31 mouse cellular contexts compared by ENCODE assay signal in the genomic region with DNA sequence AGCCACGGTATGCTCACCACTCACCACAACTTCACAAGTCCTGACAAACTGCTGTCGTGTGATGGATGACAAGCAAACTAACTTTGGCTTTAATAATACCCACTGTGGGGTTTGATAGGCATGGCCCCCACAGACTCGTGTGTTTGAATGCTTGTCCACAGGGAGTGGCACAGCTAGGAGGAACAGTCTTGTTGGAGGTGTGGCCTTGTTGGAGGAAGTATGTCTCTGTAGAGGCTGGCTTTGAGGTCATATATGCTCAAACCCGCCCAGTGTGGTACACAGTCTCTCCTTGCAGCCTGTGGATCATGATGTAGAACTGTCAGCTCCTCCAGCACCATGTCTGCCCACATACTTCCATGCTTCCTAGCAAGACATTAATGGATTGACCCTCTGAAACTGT. TPM values are rescaled to one million over a fixed set of nuclear protein-coding genes. Genes with fewer than 3 reads are reported as not detected.
"Had no signal": no experiment of that assay in that cellular context is flagged by ENCODE, and none has a peak within 500 bp of the region (broad histone marks: within the 10 kb centered on the region; RNA-seq: fewer than 3 reads in every experiment).

No protein-coding gene starts in this region.

- H3K9ac ChIP-seq: liver, embryonic 15.5 days; lung, embryonic 15.5 days; midbrain, embryonic 13.5 days had no signal

- H3K4me1 ChIP-seq: lung, embryonic 15.5 days had no signal

- ATAC-seq: intestine, postnatal 0 days; midbrain, embryonic 13.5 days; midbrain, embryonic 16.5 days had no signal

- H3K4me3 ChIP-seq: left cerebral cortex, adult 2 months; liver, embryonic 15.5 days; lung, embryonic 15.5 days; megakaryocyte, embryonic 14.5 days; midbrain, embryonic 10.5 days; midbrain, embryonic 13.5 days had no signal

- DNase-seq: kidney, adult 8-10 months; kidney, postnatal 14 days; kidney, postnatal 4 days; layer of hippocampus, postnatal 36 days; lung, adult 18-20 months; lung, postnatal 10 days; lung, postnatal 4 days; right cerebral cortex, adult 18-20 months; right cerebral cortex, postnatal 14 days; right cerebral cortex, postnatal 4 days; thymus, adult 2 months; thymus, postnatal 14 days; thymus, postnatal 4 days had no signal

- H3K27ac ChIP-seq: left cerebral cortex, adult 2 months; liver, embryonic 15.5 days; lung, embryonic 15.5 days; midbrain, embryonic 10.5 days; midbrain, embryonic 13.5 days; stomach, postnatal 0 days had no signal

- H3K9me3 ChIP-seq: liver, embryonic 15.5 days; lung, embryonic 15.5 days; megakaryocyte, embryonic 14.5 days; midbrain, embryonic 10.5 days; midbrain, embryonic 13.5 days had no signal

- H3K4me2 ChIP-seq: liver, embryonic 15.5 days; lung, embryonic 15.5 days; midbrain, embryonic 13.5 days had no signal

- H3K27me3 ChIP-seq: liver, embryonic 15.5 days; lung, embryonic 15.5 days; megakaryocyte, embryonic 14.5 days; midbrain, embryonic 13.5 days had no signal

RNA-seq across cellular contexts. Expression of gene Gm49361, which starts 27.7 kb away (rescaled TPM):
- total RNA-seq: layer of hippocampus, postnatal 10 days; left cerebral cortex, postnatal 36 days; liver, adult 2 months had no signal
- polyA plus RNA-seq: intestine, postnatal 0 days; kidney, embryonic 16.5 days; limb, embryonic 11.5 days; limb, embryonic 14.5 days; liver, adult 2 months; liver, embryonic 15.5 days; lung, embryonic 15.5 days; midbrain, embryonic 10.5 days; midbrain, embryonic 13.5 days; midbrain, embryonic 16.5 days; neural tube, embryonic 11.5 days; neural tube, embryonic 14.5 days; stomach, embryonic 14.5 days; stomach, postnatal 0 days; thymus, adult 2 months had no signal
